Mouse (Mus musculus) embryo, embryonic 9.5 days (tissue): ENCODE results near the gene Mrps36.
"Not testable (repeated sequence)": the region's sequence is repeated elsewhere in the genome, so short reads cannot be mapped to it uniquely, and the experiment has no call there.

Experiments
- DNase-seq: peaks from one replicate; pipeline ENCODE4 v3.0.0-alpha.2; 2017; ENCODE audit errors: extremely low spot score

Gene Mrps36

DNA sequence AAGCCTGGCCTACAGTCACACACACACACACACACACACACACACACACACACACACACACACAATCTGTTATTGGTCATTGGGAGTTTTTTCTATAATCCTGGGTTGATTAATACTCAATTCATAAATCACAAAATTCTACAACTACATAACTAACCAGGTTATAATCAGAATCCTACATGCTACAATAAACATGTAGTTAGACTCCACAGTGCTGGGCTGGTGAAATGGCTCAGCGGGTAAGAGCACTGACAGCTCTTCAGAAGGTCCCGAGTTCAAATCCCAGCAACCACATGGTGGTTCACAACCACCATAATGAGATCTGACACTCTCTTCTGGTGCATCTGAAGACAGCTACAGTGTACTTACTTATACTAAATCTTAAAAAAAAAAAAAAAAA, 11.7 kb downstream of the Mrps36 start:
- no peak for DNase-seq

DNA sequence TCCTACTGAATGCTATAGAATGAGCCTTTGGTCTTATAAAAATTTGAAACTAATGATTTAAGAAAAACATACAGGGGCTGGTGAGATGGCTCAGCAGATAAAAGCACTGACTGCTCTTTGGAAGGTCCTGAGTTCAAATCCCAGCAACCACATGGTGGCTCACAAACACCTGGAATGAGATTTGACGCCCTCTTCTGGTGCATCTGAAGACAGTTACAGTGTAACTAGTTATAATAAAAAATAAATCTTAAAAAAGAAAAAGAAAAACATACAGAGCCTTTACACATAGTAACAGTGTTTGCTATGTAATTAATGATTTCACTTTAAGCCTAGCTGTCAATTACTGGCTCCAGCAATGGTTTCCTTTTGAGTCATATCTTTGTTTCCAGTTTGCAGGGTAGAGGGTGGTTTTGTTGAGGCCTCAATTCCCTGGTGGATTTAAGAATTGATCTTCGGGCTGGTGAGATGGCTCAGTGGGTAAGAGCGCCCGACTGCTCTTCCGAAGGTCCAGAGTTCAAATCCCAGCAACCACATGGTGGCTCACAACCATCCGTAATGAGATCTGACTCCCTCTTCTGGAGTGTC, 12.9 kb downstream of the Mrps36 start:
- DNase-seq = not testable (repeated sequence)

DNA sequence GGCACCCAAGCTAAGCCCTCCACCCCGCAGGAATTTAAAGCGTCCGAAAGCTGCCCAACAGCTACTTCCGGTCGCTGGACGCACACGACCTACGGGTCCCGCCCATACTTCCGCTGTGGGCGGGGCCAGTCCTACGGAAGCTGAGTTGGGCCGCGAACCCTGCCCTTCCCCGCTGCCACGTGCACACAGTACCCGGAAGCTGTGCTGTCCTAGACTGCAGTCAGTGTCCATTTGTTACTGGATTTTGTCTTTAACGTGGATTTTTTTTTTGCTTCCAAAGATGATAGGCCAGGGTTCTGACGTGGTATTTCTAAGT, 13.6 kb downstream of the Mrps36 start, which contains the start of gene Cdk7:
Gene Cdk7, minus strand, starts transcription at position 79 of the 316 bp plus-strand sequence.
- DNase-seq = peak; percentile 93

DNA sequence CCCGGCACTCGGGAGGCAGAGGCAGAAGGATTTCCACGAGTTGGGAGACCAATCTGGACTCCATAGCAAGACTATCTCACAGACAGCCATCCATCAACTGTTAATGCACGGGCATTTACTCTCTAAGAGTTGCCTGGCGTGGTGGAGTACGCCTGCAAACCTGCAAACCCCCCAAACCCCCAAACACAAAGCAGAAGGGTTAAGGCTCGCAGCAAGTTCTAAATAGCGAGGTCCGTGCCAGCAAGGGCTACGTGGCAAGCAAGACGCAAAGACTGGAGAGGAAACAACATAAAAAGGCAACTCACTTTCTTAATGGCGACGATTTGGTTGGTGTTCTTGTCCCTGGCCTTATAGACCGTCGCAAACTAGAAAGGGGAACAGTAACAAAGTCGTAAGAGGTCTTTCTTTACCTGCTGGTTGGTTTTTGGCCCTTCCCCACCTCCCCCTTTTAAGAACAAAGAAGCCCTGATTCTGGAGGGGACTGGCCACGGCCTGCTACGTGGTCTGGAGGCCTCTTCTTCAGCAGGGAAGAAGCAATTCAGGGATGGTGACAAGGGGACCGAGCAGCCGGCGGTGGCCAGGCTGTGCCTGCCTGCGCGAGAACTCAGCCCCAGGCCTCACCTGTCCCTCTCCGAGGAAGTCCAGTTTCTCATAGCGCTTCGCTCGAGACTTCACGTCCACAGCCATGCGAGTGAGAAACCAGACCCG, 14.2 kb downstream of the Mrps36 start:
- no peak for DNase-seq

DNA sequence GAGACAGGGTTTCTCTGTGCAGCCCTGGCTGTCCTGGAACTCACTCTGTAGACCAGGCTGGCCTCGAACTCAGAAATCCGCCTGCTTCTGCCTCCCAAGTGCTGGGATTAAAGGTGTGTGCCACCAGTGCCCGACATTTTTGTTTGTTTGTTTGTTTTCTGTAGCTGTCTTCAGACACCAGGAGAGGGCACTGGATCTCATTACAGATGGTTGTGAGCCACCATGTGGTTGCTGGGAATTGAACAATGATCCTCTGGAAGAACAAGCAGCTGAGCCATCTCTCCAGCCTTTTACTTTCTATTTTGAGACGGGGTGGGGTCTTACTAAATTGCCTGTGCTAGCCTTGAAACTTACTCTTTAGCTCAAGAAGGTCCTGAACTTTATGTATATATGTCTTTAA, 15.9 kb downstream of the Mrps36 start:
- not testable (repeated sequence) for DNase-seq

DNA sequence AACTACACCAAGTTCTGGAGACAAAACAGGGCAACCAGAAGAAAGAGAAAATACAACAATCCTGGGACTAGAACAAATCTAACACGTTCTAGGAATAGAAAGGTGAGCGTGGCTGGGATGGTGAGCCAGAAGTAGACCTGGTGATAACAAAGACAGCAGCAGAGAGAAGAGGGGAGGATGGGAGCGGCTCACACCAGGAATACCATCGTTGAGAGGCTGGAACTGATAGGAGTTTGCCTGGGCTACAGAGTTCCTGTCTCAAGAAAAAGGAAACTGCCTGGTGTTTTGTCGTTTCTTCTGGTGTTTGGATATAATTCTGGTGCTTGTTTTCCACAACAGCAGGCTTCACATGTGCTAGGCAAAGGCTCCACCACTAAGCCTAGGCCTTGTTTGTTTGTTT, 16.4 kb downstream of the Mrps36 start:
- DNase-seq = no peak

DNA sequence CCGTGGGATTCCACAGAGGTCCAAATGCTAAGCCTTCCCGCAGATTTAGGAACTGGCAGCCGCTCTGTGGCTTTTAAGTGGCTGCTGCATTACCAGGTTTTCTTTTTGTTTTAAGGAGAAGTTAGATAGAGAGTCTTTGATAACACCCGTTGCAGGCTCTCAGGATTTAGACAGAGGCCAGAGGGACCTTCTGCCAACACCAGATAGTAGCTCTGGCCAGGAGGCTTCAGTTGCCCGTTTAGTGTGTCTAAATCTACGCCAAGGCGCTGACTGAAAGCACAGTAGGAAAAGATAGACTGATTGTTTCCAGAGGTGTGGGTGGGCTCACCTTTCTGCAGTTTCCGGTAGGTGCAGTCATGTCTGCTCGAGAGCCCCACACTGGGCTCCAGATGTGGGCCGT, 19.3 kb downstream of the Mrps36 start:
- no peak for DNase-seq

DNA sequence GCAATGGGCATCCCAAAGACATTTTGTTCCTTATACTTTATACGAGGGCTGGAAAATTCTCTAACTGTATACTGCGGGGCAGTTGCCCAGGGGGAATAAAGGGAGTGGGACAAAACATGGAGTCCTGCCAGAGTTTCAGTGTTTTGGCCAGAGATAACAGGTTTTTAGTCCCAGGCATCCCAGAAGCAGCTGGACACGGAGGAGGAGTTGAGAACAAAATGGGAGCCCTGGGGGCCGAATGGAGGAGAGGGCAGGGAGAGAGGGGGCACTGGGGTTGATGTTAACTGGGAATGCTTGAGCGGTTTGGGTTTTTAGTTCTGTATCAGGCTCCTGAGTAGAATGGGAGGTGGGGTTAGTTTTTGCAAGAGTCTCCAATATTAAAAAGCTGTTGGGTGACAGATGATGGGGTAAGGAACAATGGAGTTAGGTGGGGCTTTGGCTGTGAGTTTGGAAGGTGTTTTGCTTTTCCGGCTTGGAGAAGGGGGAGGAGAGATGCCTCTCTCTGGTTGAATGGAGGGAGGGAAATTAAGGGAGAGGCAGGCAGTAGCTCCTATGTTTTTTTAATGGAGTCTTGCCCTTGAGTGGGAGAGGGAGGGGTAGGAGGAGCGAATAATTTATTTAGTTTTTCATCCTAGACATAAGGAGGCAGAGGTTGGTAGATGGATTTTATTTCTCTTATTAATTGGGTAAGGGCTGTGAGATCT, 20.3 kb downstream of the Mrps36 start:
- DNase-seq = no peak

DNA sequence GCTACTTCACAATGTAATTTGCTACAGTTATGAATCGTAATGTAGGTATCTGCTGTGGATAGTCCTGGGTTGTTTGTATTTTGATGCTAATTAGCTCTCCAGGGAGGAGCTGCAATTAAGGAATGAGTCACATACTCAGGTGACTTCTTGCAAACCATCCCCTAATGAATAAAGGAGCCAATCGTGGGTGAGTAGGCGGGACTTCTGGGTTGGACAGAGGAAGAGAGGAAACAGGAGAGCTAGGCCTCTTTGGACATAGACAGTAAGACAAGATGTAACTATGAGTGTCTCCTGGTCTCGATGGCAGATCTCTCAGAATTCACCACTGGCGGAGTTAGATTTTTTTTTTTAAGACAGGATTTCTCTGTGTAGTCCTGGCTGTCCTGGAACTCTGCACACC, 22.8 kb downstream of the Mrps36 start:
- DNase-seq = no peak

DNA sequence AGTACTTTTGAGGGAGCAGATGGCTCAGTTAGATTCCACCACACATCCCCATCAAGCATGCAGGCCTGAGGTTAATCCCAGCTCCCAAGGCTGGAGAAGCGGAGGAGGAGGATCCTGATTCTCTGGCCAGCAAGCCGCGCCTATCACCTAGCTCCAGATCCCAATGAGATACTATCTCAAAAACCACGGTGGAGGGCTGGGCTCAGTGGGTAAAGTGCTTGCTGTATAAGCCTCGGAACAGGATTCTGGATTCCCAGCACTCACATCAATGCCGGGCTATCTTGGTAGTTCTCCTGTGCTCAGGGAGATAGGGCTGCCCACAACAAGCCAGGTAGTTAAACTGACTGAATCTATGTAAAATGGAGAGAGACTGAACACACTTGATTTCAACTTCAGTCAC, 29.0 kb downstream of the Mrps36 start:
- DNase-seq = no peak

DNA sequence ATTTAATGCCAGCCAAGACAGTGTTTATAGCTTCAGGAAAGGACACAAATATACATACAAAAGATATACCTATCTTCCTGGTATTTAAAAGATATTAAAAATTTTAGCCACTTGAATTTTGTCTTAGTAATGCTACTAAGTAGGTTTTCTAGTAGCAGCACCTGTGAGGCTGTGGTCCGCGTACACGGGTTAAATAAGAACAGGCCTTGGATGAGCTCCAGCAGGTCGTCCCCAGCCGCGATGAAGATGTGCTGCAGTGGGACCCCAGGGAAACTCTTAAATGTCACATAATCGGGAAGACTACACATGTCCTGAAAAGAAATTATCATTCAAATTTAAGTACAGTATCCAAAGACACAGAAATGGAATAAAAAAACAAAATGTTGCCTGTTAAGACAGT, 38.3 kb downstream of the Mrps36 start:
- DNase-seq = no peak

DNA sequence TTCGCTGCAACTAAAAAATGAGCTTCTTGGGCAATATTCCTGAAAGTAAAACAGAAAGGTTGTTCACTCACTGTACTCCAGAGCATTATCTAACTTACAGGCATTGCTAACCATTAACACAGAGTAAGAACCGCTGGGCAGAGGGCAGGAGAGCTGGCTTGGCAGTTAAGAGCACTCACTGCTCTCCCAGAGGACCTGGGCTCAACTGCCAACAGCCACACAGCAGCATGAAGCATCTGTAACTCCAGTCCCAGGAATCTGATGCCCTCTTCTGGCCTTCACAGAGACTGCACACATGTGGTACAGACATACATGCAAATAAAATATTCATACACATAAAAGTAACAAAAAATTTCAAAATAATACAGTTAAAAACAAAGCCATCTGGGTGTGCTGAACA, 41.0 kb downstream of the Mrps36 start:
- no peak for DNase-seq

DNA sequence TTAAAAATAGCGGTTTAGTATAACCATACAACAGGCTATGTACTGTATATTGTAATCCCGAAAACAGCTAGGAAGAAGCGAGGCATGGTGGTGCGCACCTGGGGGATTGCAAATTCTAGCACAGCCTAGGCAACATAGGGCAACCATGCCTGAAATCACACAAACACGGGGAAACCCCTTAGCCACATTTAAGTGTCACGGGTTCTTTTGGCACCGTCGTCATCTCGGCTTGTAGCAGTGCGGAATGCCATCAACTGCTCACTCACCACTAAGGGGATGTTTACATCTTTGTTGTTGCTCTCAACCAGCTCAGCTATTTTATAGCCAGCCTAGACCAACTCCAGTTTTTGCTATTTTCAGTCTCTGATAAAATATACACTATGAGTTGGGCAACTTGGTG, 45.6 kb downstream of the Mrps36 start:
- no peak for DNase-seq

DNA sequence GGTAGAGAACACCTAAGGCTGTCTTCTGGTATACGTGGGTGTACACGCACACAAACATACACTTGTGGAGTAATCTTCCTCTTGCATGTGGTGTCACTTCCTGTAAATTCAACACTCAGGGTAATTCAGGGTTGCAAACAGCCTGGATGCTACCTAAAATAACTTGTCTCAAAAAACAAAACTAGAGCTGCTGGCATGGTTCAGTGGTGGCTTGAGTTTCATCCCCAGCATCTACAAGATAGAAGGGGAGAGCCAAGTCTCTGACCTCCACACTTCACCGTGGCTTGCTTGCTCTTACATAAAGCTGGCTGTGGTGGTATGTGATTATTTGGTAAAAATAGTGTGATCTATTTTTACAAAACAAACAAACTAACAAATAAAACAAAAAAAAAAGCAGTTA, 46.9 kb downstream of the Mrps36 start:
- no peak for DNase-seq

DNA sequence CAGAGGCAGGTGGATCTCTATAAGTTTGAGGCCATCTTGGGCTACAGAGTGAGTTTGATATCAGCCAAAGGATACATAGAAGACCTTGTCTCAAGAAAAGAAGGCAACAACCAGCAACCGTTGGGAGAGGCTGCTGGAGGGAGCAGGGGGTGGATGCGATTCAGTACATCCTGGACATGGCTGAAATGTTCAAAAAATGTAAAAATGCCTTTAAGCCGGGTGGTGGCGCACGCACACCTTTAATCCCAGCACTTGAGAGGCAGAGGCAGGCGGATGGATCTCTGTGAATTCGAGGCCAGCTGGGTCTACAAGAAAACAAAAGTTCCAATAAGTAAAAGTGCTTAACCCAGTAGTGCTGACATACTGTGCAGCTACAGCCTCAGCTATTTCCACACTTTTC, 56.9 kb downstream of the Mrps36 start:
- DNase-seq = no peak
